Mouse (Mus musculus): Measurements from ENCODE around the gene Tal1. TPM values are rescaled to one million over a fixed set of nuclear protein-coding genes. Genes with fewer than 3 reads are reported as not detected.
A peak's percentile ranks its signal among the peaks of the same experiment; 100 is the strongest.

Gene Tal1
- polyA plus RNA-seq, 1 experiment from 2014 or later: 1.7 TPM

GRCm38 (mm10) chr4:115095671-115096434 lies 39.6 kb downstream of the Tal1 start:
- H3K27me3 ChIP-seq (ENCODE audit: low read depth, poor library complexity, severe bottlenecking): peaks cover 76% of the 10 kb centered on the region
- H3K36me3 ChIP-seq: no peaks in the 10 kb centered on the region
- peaks cover 18% of the 10 kb centered on the region for H3K4me1 ChIP-seq
- H3K9me3 ChIP-seq (replicated peaks): no peaks in the 10 kb centered on the region
- peak overlapping the region; percentile 50; the same call in 1 of the 2 replicates for H3K27ac ChIP-seq
- DNase-seq (ENCODE audit: low spot score): peak; percentile 57
- H3K4me3 ChIP-seq: peak overlapping the region; percentile 51
- 1% methylated on average over 31 of the region's 31 CpGs for WGBS

- Histone ChIP-seq H3K27me3 (ENCODE audit: low read depth, poor library complexity, severe bottlenecking) (peaks cover 78% of the 10 kb centered on the region), H3K27ac (peak overlapping the region; percentile 50; the same call in 1 of the 2 replicates), H3K4me1 (peaks cover 18% of the 10 kb centered on the region), H3K36me3 (no peaks in the 10 kb centered on the region), H3K9me3 (replicated peaks) (no peaks in the 10 kb centered on the region), H3K4me3 (peak overlapping the region; percentile 51)
- DNase-seq (ENCODE audit: low spot score): no peak
- WGBS: 13% methylated on average over 11 of the region's 11 CpGs
Measured at GRCm38 (mm10) chr4:115096435-115097145, 40.4 kb downstream of the Tal1 start.

GRCm38 (mm10) chr4:115097146-115097496 lies 40.9 kb downstream of the Tal1 start:
- peaks cover 72% of the 10 kb centered on the region for H3K27me3 ChIP-seq (ENCODE audit: low read depth, poor library complexity, severe bottlenecking)
- whole genome bisulfite sequencing: under 1% methylated on average over 6 of the region's 6 CpGs
- H3K4me3 ChIP-seq: peak overlapping the region; percentile 30; the same call in 1 of the 2 replicates
- peaks cover 18% of the 10 kb centered on the region for H3K4me1 ChIP-seq
- DNase-seq (ENCODE audit: low spot score): peak; percentile 54
- H3K9me3 ChIP-seq (replicated peaks): no peaks in the 10 kb centered on the region
- H3K36me3 ChIP-seq: no peaks in the 10 kb centered on the region
- peak overlapping the region; percentile 42; the same call in 1 of the 2 replicates for H3K27ac ChIP-seq

- peak; percentile 75 for DNase-seq (ENCODE audit: low spot score)
- WGBS: 37% methylated on average over 6 of the region's 6 CpGs
- Histone ChIP-seq H3K27me3 (ENCODE audit: low read depth, poor library complexity, severe bottlenecking) (peaks cover 27% of the 10 kb centered on the region), H3K9me3 (replicated peaks) (no peaks in the 10 kb centered on the region), H3K27ac (no peak overlapping the region), H3K36me3 (no peaks in the 10 kb centered on the region), H3K4me3 (no peak overlapping the region), H3K4me1 (peaks cover 5% of the 10 kb centered on the region)
Measured at GRCm38 (mm10) chr4:115101682-115102081, 45.5 kb downstream of the Tal1 start.

GRCm38 (mm10) chr4:115103510-115103909 lies 47.3 kb downstream of the Tal1 start:
- no peak for DNase-seq (ENCODE audit: low spot score)
- no peaks in the 10 kb centered on the region for H3K9me3 ChIP-seq (replicated peaks)
- no peak overlapping the region for H3K4me3 ChIP-seq
- H3K27ac ChIP-seq: no peak overlapping the region
- H3K4me1 ChIP-seq: no peaks in the 10 kb centered on the region
- peaks cover 9% of the 10 kb centered on the region; the same call in 1 of the 2 replicates for H3K27me3 ChIP-seq (ENCODE audit: low read depth, poor library complexity, severe bottlenecking)
- H3K36me3 ChIP-seq: no peaks in the 10 kb centered on the region
- WGBS: 75% methylated on average over 4 of the region's 4 CpGs

GRCm38 (mm10) chr4:115111167-115111566 lies 54.9 kb downstream of the Tal1 start:
- 76% methylated on average over 2 of the region's 2 CpGs for WGBS
- Histone ChIP-seq H3K4me3 (no peak overlapping the region), H3K36me3 (no peaks in the 10 kb centered on the region), H3K4me1 (no peaks in the 10 kb centered on the region), H3K27me3 (ENCODE audit: low read depth, poor library complexity, severe bottlenecking) (no peaks in the 10 kb centered on the region), H3K9me3 (replicated peaks) (no peaks in the 10 kb centered on the region), H3K27ac (no peak overlapping the region)
- no peak for DNase-seq (ENCODE audit: low spot score)

- WGBS: 27% methylated on average over 5 of the region's 5 CpGs
- no peaks in the 10 kb centered on the region for H3K4me1 ChIP-seq
- no peak overlapping the region for H3K27ac ChIP-seq
- no peak overlapping the region for H3K4me3 ChIP-seq
- no peaks in the 10 kb centered on the region for H3K27me3 ChIP-seq (ENCODE audit: low read depth, poor library complexity, severe bottlenecking)
- H3K9me3 ChIP-seq (replicated peaks): no peaks in the 10 kb centered on the region
- DNase-seq (ENCODE audit: low spot score): no peak
- no peaks in the 10 kb centered on the region for H3K36me3 ChIP-seq
Measured at GRCm38 (mm10) chr4:115113266-115113665, 57.0 kb downstream of the Tal1 start.

- DNase-seq (ENCODE audit: low spot score): no peak
- H3K36me3 ChIP-seq: no peaks in the 10 kb centered on the region
- H3K27ac ChIP-seq: no peak overlapping the region
- H3K4me1 ChIP-seq: no peaks in the 10 kb centered on the region
- no peaks in the 10 kb centered on the region for H3K27me3 ChIP-seq (ENCODE audit: low read depth, poor library complexity, severe bottlenecking)
- H3K4me3 ChIP-seq: no peak overlapping the region
- WGBS: 87% methylated on average over 3 of the region's 3 CpGs
- no peaks in the 10 kb centered on the region for H3K9me3 ChIP-seq (replicated peaks)
Measured at GRCm38 (mm10) chr4:115119642-115120041, 63.4 kb downstream of the Tal1 start.

GRCm38 (mm10) chr4:115121162-115121561 lies 64.9 kb downstream of the Tal1 start:
- Histone ChIP-seq H3K9me3 (replicated peaks) (no peaks in the 10 kb centered on the region), H3K36me3 (no peaks in the 10 kb centered on the region), H3K27ac (no peak overlapping the region), H3K4me1 (no peaks in the 10 kb centered on the region), H3K4me3 (no peak overlapping the region), H3K27me3 (ENCODE audit: low read depth, poor library complexity, severe bottlenecking) (no peaks in the 10 kb centered on the region)
- DNase-seq (ENCODE audit: low spot score): no peak
- 84% methylated on average over 2 of the region's 2 CpGs for WGBS

Other genes starting within 250 kb of the Tal1 start
- not detected in 2 replicates for gene Gm12830, start 234.7 kb upstream of the Tal1 start, polyA plus RNA-seq (2016; fragmentation: Nextera tagmentation; extraction: Ambion mirVana)
- gene Foxd2, start 147.6 kb upstream of the Tal1 start, polyA plus RNA-seq (2016; fragmentation: Nextera tagmentation; extraction: Ambion mirVana): 0.81 and 1.1 TPM in 2 replicates
- gene Foxe3, start 130.4 kb upstream of the Tal1 start, polyA plus RNA-seq (2016; fragmentation: Nextera tagmentation; extraction: Ambion mirVana): not detected in 2 replicates
- 61.3 and 69.6 TPM in 2 replicates for gene Cmpk1, start 69.2 kb upstream of the Tal1 start, polyA plus RNA-seq (2016; fragmentation: Nextera tagmentation; extraction: Ambion mirVana)
- gene Stil, start 56.3 kb upstream of the Tal1 start, polyA plus RNA-seq (2016; fragmentation: Nextera tagmentation; extraction: Ambion mirVana): 16.9 and 19.8 TPM in 2 replicates
- 6.8 and 9.0 TPM in 2 replicates for gene Pdzk1ip1, start 32.3 kb downstream of the Tal1 start, polyA plus RNA-seq (2016; fragmentation: Nextera tagmentation; extraction: Ambion mirVana)
- 0.04 and 0.06 TPM in 2 replicates for gene Cyp4x1, start 77.9 kb downstream of the Tal1 start, polyA plus RNA-seq (2016; fragmentation: Nextera tagmentation; extraction: Ambion mirVana)
- gene Cyp4a29, start 185.7 kb downstream of the Tal1 start, polyA plus RNA-seq (2016; fragmentation: Nextera tagmentation; extraction: Ambion mirVana): not detected in 2 replicates
- not detected in 2 replicates for gene Cyp4a12a, start 242.6 kb downstream of the Tal1 start, polyA plus RNA-seq (2016; fragmentation: Nextera tagmentation; extraction: Ambion mirVana)

Measured in limb, embryonic 10.5 days (tissue).